Mouse (Mus musculus) intestine, embryonic 14.5 days (tissue): ENCODE results near the gene Ankrd13a. TPM values are rescaled to one million over a fixed set of nuclear protein-coding genes. Genes with fewer than 3 reads are reported as not detected.
"Not testable (repeated sequence)": the region's sequence is repeated elsewhere in the genome, so short reads cannot be mapped to it uniquely, and the experiment has no call there.

Source experiments
- ATAC-seq: fragments of 200-750 bp; cut with Nextera tagmentation; replicated peaks from 2 replicates; pipeline ENCODE4 v1.8.0; 2017; ENCODE audit warnings: low read depth, moderate number of reproducible peaks, moderate TSS enrichment, moderate library complexity; ENCODE audit not compliant: low FRiP score, low TSS enrichment
- DNase-seq: peaks from one replicate; pipeline ENCODE4 v3.0.0-alpha.2; 2018; ENCODE audit warnings: low spot score
- H3K27ac ChIP-seq: fragments of 300-500 bp; sonication (generic); 2 replicates; pipeline ENCODE4 v1.5.1; 2014; ENCODE audit warnings: low read depth, mild to moderate bottlenecking, control low read depth
- H3K27me3 ChIP-seq: fragments of 300-500 bp; sonication (generic); replicated peaks from 2 replicates; pipeline ENCODE4 v1.6.1; 2014; ENCODE audit warnings: low read length, control low read depth; ENCODE audit not compliant: control insufficient read depth, insufficient read depth
- H3K36me3 ChIP-seq: fragments of 300-500 bp; sonication (generic); 2 replicates; pipeline ENCODE4 v1.6.1; 2014; ENCODE audit warnings: low read length, control low read depth; ENCODE audit not compliant: control insufficient read depth, insufficient read depth
- H3K4me1 ChIP-seq: fragments of 300-500 bp; sonication (generic); replicated peaks from 2 replicates; pipeline ENCODE4 v1.6.1; 2014; ENCODE audit warnings: low read length, control low read depth, mixed read lengths; ENCODE audit not compliant: control insufficient read depth, insufficient read depth
- H3K4me2 ChIP-seq: fragments of 300-500 bp; sonication (generic); 2 replicates; pipeline ENCODE4 v1.6.1; 2014; ENCODE audit warnings: low read length
- H3K4me3 ChIP-seq: fragments of 300-500 bp; sonication (generic); 2 replicates; pipeline ENCODE4 v1.5.1; 2014; ENCODE audit warnings: low read depth, low read length, control low read depth, mixed read lengths
- H3K9ac ChIP-seq: fragments of 300-500 bp; sonication (generic); 2 replicates; pipeline ENCODE4 v1.6.1; 2014; ENCODE audit warnings: mild to moderate bottlenecking, low read length
- H3K9me3 ChIP-seq: fragments of 300-500 bp; sonication (generic); 2 replicates; pipeline ENCODE4 v1.6.1; 2016; ENCODE audit warnings: low read length, control low read depth; ENCODE audit not compliant: control insufficient read depth
- WGBS: fragments of 180-500 bp; shearing (Covaris S2); extraction: QIAGEN DNeasy Blood & Tissue Kit; methylation state at CpG from one replicate; pipeline ENCODE4 v1.1.7; 2014; 5-methylcytosine and 5-hydroxymethylcytosine counted together
- microRNA-seq: library from miRNA; unstranded; fragments of <30 nt; microRNA quantifications from one replicate; pipeline ENCODE4, GENCODE M21; 2016
- polyA plus RNA-seq: library from polyadenylated mRNA; unstranded; fragments of >200 nt; fragmentation: Nextera tagmentation; extraction: Ambion mirVana; gene quantifications from 2 replicates; pipeline ENCODE4 v1.2.1, GENCODE M21; 2014

Ankrd13a gene
- polyA plus RNA-seq, 1 experiment from 2014 or later = 65.4 TPM

DNA sequence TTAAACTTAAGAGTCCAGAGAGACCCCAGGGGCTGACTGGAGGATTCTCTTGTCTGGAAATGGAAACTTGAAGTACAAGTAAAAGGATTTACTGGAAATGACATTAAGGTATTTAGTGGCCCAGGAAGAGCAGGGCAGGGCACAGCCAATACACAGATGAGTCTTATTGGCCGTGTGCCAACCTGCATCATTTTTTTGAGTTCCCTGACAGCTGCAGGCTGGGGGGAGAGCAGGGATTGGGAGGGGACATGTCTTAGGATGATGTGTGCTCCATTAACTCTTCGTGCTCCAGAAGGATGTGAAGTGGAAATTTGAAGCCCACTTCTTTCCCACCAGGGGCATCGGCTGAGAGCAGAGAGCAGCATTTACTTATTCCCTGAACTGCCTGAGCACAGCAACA is 67.7 kb downstream of the Ankrd13a start:
- not testable (repeated sequence) for H3K9me3 ChIP-seq, H3K9ac ChIP-seq, DNase-seq, H3K27me3 ChIP-seq, H3K4me3 ChIP-seq, H3K27ac ChIP-seq, H3K36me3 ChIP-seq, H3K4me2 ChIP-seq, ATAC-seq
- 33% methylated on average over 3 of the region's 3 CpGs for WGBS
- H3K4me1 ChIP-seq = peaks cover 10% of the 10 kb centered on the region; the same call in 1 of the 2 replicates

DNA sequence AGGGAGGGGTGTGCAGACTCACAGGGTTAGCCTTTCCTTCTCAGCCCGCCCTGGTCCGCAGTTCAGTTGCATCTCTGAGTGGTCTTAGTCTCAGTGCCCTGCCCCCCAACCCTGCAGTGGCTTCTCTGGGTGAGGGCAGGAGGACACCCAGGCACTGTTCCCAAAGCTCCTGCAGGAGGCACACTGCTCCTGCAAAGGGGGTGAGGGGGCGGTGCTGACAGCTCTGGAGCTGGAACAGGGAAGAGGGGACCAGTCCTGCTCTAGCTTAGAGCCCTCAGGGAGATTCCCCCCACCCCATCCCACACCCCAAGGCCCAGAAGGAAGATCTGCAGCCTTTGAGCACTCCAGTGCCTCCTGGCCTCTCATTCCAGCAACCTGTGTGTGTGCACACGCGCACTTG is 68.2 kb downstream of the Ankrd13a start:
- no peak overlapping the region for H3K27ac ChIP-seq
- H3K9me3 ChIP-seq = 0 out of 2 replicates have a peak, but pooled peaks cover 3% of the 10 kb centered on the region
- no peaks in the 10 kb centered on the region for H3K36me3 ChIP-seq
- H3K4me3 ChIP-seq = no peak overlapping the region
- WGBS = 62% methylated on average over 5 of the region's 5 CpGs
- no peaks in the 10 kb centered on the region for H3K27me3 ChIP-seq
- DNase-seq (no peak), ATAC-seq (no peak)
- H3K4me1 ChIP-seq = peaks cover 10% of the 10 kb centered on the region; the same call in 1 of the 2 replicates
- no peak overlapping the region for H3K9ac ChIP-seq
- no peak overlapping the region for H3K4me2 ChIP-seq

DNA sequence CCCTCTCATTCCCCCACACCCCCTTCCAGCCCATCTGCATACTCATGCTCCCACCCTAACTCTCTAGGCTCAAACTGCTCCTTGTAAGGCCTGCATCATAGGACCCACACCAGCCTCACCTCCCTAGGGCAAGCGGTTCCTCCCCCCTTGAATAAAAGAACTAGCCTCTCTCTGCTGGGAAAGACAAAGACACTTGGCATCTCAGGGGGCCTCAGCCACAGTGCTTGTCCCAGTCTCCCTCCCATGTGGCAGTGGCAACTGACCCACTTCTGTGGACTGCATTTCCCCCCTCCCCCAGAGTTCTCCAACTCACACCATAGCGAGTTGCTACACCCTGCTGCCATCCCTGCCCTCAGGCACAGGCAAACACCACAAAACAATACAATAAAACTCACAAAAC is 69.9 kb downstream of the Ankrd13a start:
- H3K27me3 ChIP-seq, H3K9me3 ChIP-seq, H3K9ac ChIP-seq, H3K4me2 ChIP-seq, H3K4me3 ChIP-seq, H3K27ac ChIP-seq, ATAC-seq, H3K36me3 ChIP-seq, DNase-seq: not testable (repeated sequence)
- WGBS = 76% methylated on average over 2 of the region's 2 CpGs
- peaks cover 10% of the 10 kb centered on the region; the same call in 1 of the 2 replicates for H3K4me1 ChIP-seq

DNA sequence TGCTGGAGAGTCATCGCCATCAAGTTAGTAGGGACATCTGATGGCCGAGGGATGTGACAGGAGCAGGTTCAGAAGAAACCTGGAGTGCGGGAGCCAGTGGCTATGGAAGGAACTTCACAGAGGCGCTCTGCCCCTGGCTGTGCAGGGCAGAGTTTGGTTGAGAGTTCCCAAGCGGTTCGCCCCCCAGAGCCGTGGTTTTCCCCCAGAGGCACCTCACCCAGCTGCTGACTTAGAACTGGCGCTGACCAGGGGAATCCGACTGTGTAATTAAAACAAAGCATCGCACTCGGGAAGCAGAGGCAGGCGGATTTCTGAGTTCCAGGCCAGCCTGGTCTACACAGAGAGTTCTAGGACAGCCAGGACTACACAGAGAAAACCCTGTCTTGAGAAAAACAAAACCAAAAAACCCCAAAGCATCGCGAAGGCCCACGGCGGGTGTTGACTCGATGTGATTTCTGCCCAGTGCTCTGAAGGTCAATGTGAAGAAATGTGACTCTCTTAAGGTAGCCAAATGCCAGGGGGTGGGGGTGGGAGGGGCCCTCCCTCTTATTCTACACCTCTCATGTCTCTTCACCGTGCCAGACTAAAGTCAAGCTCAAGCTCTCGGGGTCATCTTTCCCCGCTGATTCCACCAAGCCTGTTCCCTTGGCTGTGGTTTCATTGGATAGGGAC is 77.2 kb downstream of the Ankrd13a start:
- H3K4me2 ChIP-seq = no peak overlapping the region
- H3K36me3 ChIP-seq = no peaks in the 10 kb centered on the region
- DNase-seq (no peak), ATAC-seq (no peak)
- no peak overlapping the region for H3K27ac ChIP-seq
- H3K9me3 ChIP-seq = no peaks in the 10 kb centered on the region
- WGBS = 82% methylated on average over 20 of the region's 20 CpGs
- H3K4me3 ChIP-seq = no peak overlapping the region
- H3K9ac ChIP-seq = no peak overlapping the region
- no peaks in the 10 kb centered on the region; the same call in 1 of the 2 replicates for H3K4me1 ChIP-seq
- no peaks in the 10 kb centered on the region for H3K27me3 ChIP-seq

DNA sequence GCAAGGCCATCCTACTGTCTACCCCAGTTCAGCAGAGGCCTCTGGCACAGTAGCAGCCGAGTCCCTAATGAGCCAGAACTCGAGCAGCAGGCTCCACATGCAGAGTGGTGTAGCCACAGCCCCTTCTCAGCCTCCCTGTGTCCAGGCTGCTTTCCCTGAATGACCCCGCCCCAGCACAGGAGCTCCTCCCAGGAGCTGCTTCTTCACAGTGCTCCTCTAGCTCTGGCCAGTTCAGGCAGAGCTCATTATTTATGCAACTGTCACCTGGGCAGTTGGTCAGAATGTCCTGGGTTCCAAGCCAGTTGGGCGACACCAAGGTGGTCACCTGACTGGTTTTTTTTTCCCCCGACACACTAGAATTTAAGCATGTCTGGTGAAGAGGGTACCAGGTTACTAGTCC is 78.9 kb downstream of the Ankrd13a start, which contains the start of gene 4930519G04Rik:
Gene 4930519G04Rik, plus strand, starts transcription at position 301 of the 400 bp plus-strand sequence.
- not testable (repeated sequence) for ATAC-seq, DNase-seq, H3K27ac ChIP-seq, H3K27me3 ChIP-seq, H3K4me2 ChIP-seq, H3K9ac ChIP-seq, H3K9me3 ChIP-seq, H3K36me3 ChIP-seq, H3K4me1 ChIP-seq, H3K4me3 ChIP-seq
- 77% methylated on average over 3 of the region's 5 CpGs for WGBS

Small RNA genes lying within 50 kb of the gene (microRNA-seq; reads per million reads assigned to microRNA genes)
- 6.2 reads per million, percentile 35 among the genes with 10 or more reads in this experiment for gene Mir6240

Other genes with a start within 250 kb of the Ankrd13a start
- gene Fam222a, start 206.7 kb upstream of the Ankrd13a start, polyA plus RNA-seq = 4.9 and 7.1 TPM in 2 replicates
- 0.59 and 0.83 TPM in 2 replicates for gene Trpv4, start 116.3 kb upstream of the Ankrd13a start, polyA plus RNA-seq
- gene Gltp, start 83.7 kb upstream of the Ankrd13a start, polyA plus RNA-seq = 74.7 and 77.0 TPM in 2 replicates
- gene Tchp, start 66.9 kb upstream of the Ankrd13a start, polyA plus RNA-seq = 9.0 and 11.7 TPM in 2 replicates
- 35.6 and 37.2 TPM in 2 replicates for gene Git2, start 840 bp downstream of the Ankrd13a start, polyA plus RNA-seq
- gene 1500011B03Rik, start 48.8 kb downstream of the Ankrd13a start, polyA plus RNA-seq = 94.3 and 103 TPM in 2 replicates
- 0.08 TPM in 1 of 2 replicates, not detected in the other for gene 4930519G04Rik, start 79.0 kb downstream of the Ankrd13a start, polyA plus RNA-seq
- gene Gm9936, start 84.0 kb downstream of the Ankrd13a start, polyA plus RNA-seq = 0.13 and 0.38 TPM in 2 replicates
- gene Oasl2, start 122.3 kb downstream of the Ankrd13a start, polyA plus RNA-seq = 5.1 and 8.3 TPM in 2 replicates
- gene Oasl1, start 148.6 kb downstream of the Ankrd13a start, polyA plus RNA-seq = 1.7 and 2.3 TPM in 2 replicates
- 45.2 and 57.7 TPM in 2 replicates for gene 2210016L21Rik, start 167.5 kb downstream of the Ankrd13a start, polyA plus RNA-seq
- gene Hnf1a, start 196.4 kb downstream of the Ankrd13a start, polyA plus RNA-seq = 8.4 and 10.0 TPM in 2 replicates
- 21.1 and 21.5 TPM in 2 replicates for gene Sppl3, start 236.5 kb downstream of the Ankrd13a start, polyA plus RNA-seq